Mouse (Mus musculus) cerebellum, adult (tissue): ENCODE data around the gene Stn1.

ENCODE experiments used
- ATAC-seq: cut with Nextera tagmentation; 2 replicates; pipeline ENCODE4 v1.9.2; 2017; ENCODE audit warnings: mild to moderate bottlenecking, moderate library complexity, mixed read lengths; ENCODE audit not compliant: insufficient number of reproducible peaks, low FRiP score, low TSS enrichment

Stn1 gene

GRCm38 (mm10) chr19:47511294-47511675 is 26.0 kb downstream of the Stn1 start:
- no peak for ATAC-seq

DNA sequence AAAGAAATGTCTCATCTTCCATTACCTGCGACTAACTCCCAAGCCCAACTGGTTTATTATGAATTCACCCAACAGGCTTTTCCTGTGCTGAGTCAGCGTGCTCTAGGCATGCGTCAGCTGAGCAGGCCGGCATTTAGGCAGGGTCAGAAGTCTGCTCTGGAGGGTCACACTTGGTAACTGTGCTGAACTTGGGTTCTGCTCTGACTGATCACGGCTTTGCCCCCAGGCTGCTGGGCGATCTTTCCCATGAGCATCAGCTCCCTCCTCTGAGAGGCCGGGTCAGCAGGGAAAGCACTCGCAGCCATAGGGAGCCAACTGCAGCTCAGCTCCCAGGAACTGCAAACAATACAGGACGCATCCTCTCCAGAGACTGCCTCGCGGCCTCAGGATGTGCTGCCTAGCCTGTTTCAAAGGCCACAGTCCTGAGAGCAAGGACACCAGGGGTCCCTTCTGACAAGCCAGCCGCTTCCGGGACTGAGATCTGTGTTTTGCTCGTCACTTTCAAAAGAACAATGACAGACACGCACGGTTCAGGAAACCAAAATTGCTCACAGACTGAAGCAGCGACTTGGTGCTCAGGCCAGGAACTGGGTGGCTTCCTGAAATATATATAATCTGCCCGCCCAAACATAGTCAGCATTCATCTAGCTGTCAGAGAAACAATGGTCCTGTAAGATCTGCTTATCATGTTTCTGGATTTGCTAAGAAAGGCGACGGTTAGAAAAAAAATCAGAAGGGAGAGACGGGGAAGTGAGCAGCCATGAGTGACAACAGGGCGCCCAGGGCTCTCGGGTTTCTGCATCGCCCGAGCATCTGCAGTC is 26.6 kb downstream of the Stn1 start:
- no peak for ATAC-seq

DNA sequence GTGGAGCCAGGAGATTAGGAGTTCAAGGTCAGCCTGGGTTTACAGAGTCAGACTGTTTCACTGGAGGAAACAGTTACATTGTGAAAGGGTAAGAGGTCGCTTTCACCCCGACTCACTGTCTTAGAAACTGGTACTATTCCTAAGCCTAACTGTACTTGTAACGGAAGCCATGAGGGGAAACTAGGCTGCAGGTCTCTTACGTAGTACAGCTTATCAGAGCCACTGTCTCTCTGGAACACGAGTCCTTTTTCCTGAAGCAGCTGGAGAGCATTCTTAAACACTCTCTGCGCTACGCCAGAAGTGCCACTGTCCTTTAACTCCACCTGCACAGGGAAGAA is 27.2 kb downstream of the Stn1 start:
- ATAC-seq, result no peak

- no peak for ATAC-seq
These were observed 28.5 kb downstream of the Stn1 start for GRCm38 (mm10) chr19:47508771-47509281.

- no peak for ATAC-seq
These were observed 29.1 kb downstream of the Stn1 start for GRCm38 (mm10) chr19:47508191-47508590.

GRCm38 (mm10) chr19:47507128-47508121 is 29.9 kb downstream of the Stn1 start:
- ATAC-seq, result 0 out of 2 replicates have a peak, but pooled peaks have one; percentile 42

DNA sequence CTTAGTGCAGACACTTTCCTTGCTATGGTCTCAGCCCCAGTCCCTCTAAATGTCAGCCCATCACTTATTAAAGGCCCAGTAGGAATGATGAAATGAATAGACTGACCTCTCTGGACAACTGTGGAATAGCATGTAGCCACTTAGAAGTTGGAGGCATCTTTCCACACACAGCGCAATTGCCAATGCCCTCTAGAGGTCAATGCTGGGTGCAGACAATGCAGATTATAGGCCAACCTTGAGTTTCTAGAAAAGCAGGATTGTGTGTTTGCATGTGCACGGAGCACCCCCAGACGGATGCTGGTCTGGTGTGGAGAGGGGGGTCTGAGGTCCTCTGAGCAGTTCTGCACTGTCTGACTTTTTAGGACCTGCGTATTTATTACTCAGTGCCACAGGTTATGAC is 33.7 kb downstream of the Stn1 start:
- ATAC-seq, result 0 out of 2 replicates have a peak, but pooled peaks have one; percentile 27

DNA sequence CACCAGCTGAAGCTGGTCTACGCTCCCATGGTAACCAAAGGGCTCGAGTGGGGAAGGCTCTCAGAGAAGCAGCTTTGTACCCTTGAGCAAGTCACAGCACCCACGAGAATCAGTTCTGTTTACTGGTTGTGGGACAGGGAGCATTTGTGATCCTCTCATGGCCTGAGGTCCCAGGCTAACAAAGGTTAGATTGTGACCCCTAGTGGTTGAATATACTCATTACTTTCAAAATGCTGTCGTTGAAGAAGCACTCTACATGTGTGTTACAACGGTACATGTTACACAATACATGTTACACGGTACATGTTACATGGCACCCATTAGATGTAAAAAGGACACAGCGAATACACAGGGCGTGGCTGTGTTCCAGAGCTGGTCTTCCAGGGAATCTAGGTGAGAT is 34.7 kb downstream of the Stn1 start:
- no peak for ATAC-seq

GRCm38 (mm10) chr19:47500389-47501011 is 36.8 kb downstream of the Stn1 start:
- ATAC-seq, result no peak

DNA sequence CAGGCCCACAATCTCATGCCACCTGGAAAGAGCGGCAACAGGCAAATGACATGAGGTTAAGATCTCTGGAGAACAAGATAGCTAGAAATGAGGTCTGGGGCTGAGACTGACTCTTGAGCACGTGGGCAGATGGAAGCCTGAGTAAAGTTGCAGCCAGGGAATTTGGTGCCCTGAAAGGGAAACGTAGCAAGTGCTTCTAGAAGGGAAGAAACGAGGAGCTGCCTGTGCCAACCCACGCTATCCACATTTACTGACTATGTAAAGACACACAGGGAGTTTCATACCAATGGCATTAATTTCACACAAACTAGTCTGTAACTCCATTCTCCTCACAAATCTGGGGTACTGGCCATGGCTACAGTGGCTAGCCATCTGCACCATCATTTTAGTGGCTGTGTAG is 37.5 kb downstream of the Stn1 start:
- ATAC-seq, result no peak

GRCm38 (mm10) chr19:47498942-47499341 is 38.4 kb downstream of the Stn1 start:
- ATAC-seq, result no peak

DNA sequence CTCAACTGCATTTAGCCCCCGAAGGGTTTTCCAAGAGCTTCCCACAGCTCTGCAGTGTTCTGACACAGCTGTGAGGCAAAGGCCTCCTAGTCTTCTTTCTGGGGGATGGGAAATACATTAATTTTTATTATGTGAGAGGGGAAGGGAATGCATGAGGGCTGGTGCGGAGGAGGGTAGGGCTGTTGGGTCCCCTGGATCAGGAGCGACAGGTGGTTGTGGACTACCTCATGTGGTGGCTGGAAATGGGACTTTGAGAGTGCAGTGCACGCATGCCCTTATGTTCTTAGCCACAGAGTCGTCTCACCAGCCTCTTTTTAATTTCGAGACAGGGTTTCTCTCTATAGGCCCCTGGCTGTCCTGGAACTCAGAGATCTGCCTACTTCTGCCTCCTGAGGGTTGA is 39.6 kb downstream of the Stn1 start:
- ATAC-seq, result no peak

GRCm38 (mm10) chr19:47497313-47497712 is 40.0 kb downstream of the Stn1 start:
- no peak for ATAC-seq

GRCm38 (mm10) chr19:47493017-47493997 is 44.0 kb downstream of the Stn1 start:
- ATAC-seq, result no peak

DNA sequence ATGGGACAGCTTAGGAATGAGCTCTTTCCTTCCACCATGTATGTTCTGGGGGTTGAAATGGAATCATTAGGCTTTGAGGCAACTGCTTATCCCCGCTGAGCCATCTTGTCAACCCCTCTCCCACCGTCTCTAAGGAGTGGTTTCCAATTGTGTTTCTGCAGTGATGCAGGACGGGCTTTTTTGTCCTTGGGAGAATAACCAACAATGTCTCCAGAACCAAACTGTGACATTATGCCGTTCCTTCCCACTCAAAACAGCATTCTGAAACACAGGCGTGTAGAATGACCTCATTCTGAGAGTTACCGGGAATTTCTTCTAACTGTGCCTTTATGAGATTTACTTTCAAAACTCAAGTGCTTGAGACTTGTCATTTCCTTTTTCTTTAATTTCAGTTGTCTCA is 44.9 kb downstream of the Stn1 start:
- ATAC-seq, result no peak

GRCm38 (mm10) chr19:47491853-47492252 is 45.5 kb downstream of the Stn1 start:
- ATAC-seq, result no peak

- no peak for ATAC-seq
These were observed 48.1 kb downstream of the Stn1 start for GRCm38 (mm10) chr19:47489233-47489632.

- ATAC-seq, result no peak
These were observed 49.1 kb downstream of the Stn1 start for GRCm38 (mm10) chr19:47488250-47488649.

DNA sequence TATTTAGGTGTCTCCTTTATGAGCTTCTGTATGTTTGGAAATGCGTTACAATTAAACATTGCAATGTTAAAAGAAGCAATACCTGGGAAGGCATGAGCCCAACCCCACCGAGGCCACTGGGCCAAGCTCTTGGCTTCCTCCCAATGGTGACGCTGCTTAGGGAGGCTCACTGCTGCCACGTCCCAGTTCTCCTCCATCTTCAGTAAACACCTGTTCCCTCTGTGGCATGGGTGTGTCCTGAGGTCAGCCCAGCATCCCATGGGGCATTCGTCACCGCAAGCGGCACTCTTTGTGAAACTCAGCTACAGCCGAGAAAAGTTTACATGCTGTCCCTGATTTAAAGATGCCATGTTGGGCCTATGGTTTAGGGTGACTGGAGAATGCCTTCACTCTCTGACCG is 49.7 kb downstream of the Stn1 start:
- no peak for ATAC-seq
